Mouse (Mus musculus) heart, embryonic 12.5 days (tissue): ENCODE measurements around the gene Gltp. TPM values are rescaled to one million over a fixed set of nuclear protein-coding genes. Genes with fewer than 3 reads are reported as not detected.

Experiments used
- ATAC-seq: fragments of 200-750 bp; cut with Nextera tagmentation; 2 replicates; pipeline ENCODE4 v1.8.0; 2017; ENCODE audit warnings: moderate TSS enrichment, moderate library complexity; ENCODE audit not compliant: insufficient number of reproducible peaks, low FRiP score
- H3K27ac ChIP-seq: fragments of 300-500 bp; sonication (generic); 2 replicates; pipeline ENCODE4 v1.5.1; 2016; ENCODE audit warnings: mild to moderate bottlenecking, moderate library complexity; ENCODE audit not compliant: poor library complexity, severe bottlenecking
- H3K27me3 ChIP-seq: fragments of 300-500 bp; sonication (generic); replicated peaks from 2 replicates; pipeline ENCODE4 v1.6.1; 2016; ENCODE audit warnings: mild to moderate bottlenecking, moderate library complexity
- H3K36me3 ChIP-seq: fragments of 300-500 bp; sonication (generic); 2 replicates; pipeline ENCODE4 v1.6.1; 2016; ENCODE audit warnings: mild to moderate bottlenecking, moderate library complexity
- H3K4me1 ChIP-seq: fragments of 300-500 bp; sonication (generic); replicated peaks from 2 replicates; pipeline ENCODE4 v1.6.1; 2016; ENCODE audit warnings: mild to moderate bottlenecking
- H3K4me2 ChIP-seq: fragments of 300-500 bp; sonication (generic); 2 replicates; pipeline ENCODE4 v1.6.1; 2016; ENCODE audit warnings: mild to moderate bottlenecking, moderate library complexity
- H3K4me3 ChIP-seq: fragments of 300-500 bp; sonication (generic); 2 replicates; pipeline ENCODE4 v1.5.1; 2016; ENCODE audit warnings: mild to moderate bottlenecking
- H3K9ac ChIP-seq: fragments of 300-500 bp; sonication (generic); 2 replicates; pipeline ENCODE4 v1.6.1; 2016; ENCODE audit warnings: mild to moderate bottlenecking, moderate library complexity
- H3K9me3 ChIP-seq: fragments of 300-500 bp; sonication (generic); replicated peaks from 2 replicates; pipeline ENCODE4 v1.6.1; 2016; ENCODE audit warnings: mild to moderate bottlenecking, moderate library complexity
- WGBS: fragments of 180-500 bp; shearing (Covaris S2); methylation state at CpG from one replicate; pipeline ENCODE4 v1.1.7; 2016; 5-methylcytosine and 5-hydroxymethylcytosine counted together
- polyA plus RNA-seq: library from polyadenylated mRNA; unstranded; fragments of >200 nt; fragmentation: Nextera tagmentation; extraction: Ambion mirVana; gene quantifications from 2 replicates; pipeline ENCODE4 v1.2.1, GENCODE M21; 2016

Gltp gene
- polyA plus RNA-seq, result 55.3 and 56.5 TPM in 2 replicates

DNA sequence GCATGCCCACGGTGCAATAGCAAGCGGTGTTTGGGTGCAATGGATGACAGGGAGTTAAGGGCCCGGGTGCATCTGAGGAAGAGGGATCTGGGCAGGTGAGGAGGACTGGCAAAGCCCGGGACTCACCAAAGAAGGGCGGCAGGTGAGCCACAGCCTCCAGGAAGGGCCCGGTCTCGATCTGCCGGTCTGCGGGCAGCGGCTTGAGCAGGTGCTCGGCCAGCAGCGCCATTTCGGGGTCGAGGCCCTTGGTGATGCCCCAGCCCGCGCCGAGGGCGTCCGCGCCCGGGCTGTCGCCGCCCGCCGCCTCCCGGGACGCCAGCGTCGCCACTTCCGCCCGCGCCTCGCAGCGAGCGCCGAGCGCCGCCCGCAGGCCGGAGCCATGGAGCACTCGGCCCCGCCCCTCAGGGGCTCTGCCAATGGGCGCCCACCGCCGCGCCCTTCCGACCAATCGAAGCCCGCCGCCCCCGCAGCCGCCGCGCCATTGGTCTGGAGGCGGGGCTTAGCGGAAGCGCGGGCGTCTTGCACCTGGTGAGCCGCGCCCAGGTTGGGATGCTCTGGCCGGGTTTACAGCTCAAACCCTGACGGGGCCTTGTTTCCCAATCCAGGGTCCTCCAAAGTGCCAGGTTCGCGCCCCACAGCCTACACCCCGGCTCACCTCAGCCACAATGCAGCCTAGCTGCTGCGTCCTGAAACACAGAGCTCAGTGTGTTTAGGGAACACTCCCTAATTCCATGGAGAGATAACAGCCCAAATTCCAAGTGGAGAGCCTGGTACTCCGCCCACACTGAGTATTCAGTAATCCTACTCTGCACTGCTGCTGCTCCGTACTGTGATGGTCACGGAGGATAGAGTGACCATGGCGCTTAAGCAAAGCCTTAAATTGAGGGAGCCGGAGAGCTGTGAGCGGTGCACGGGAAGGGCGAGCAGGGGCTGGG, at the start of gene Gltp:
TSS of gene Gltp (minus strand) at position 352 of the 935 bp plus-strand sequence.
- peaks cover 25% of the 10 kb centered on the region for H3K27me3 ChIP-seq
- H3K27ac ChIP-seq, result no peak within 1 kb of the TSS
- peak within 1 kb of the TSS; percentile 78 for H3K4me3 ChIP-seq
- peaks cover 16% of the 10 kb centered on the region for H3K4me1 ChIP-seq
- no peaks in the 10 kb centered on the region for H3K9me3 ChIP-seq
- H3K36me3 ChIP-seq, result no peaks in the 10 kb centered on the region
- H3K9ac ChIP-seq, result peak within 1 kb of the TSS; percentile 89
- 3% methylated on average over 74 of the region's 75 CpGs for WGBS
- peak; percentile 96 for ATAC-seq
- H3K4me2 ChIP-seq, result peak within 1 kb of the TSS; percentile 94

DNA sequence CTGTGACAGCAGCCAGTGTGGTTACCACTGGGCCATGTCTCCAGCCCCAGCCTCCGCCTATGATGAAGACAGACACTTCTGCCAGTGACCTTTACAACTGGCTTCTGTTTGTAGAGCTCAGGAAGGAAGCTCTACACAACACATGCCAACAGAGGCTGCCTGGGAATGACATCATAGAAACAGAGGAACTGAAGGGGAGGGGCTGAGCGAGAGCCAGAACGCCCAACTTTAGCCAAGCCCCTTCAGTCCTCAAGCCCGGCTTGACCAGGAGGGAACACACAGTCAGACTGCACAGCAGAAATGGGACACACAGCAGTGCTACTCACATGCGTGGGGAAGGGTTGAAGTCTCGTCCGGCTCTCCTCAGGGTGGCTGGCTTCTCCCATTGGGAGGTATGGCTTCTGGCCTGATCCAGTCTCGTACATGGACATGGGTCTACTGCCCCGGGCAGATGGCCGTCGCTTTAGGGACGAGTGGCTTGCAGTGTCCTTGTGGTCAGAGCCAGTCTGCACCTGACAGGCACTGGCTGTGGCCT, 48.0 kb upstream of the Gltp start:
- H3K36me3 ChIP-seq, result peaks cover 86% of the 10 kb centered on the region
- no peaks in the 10 kb centered on the region for H3K27me3 ChIP-seq
- H3K27ac ChIP-seq, result peak overlapping the region; percentile 37; the same call in 1 of the 2 replicates
- peak; percentile 56; the same call in 1 of the 2 replicates for ATAC-seq
- peaks cover 34% of the 10 kb centered on the region for H3K4me1 ChIP-seq
- no peak overlapping the region for H3K4me2 ChIP-seq
- H3K9ac ChIP-seq, result no peak overlapping the region
- 73% methylated on average over 12 of the region's 12 CpGs for WGBS
- no peaks in the 10 kb centered on the region for H3K9me3 ChIP-seq
- no peak overlapping the region for H3K4me3 ChIP-seq

DNA sequence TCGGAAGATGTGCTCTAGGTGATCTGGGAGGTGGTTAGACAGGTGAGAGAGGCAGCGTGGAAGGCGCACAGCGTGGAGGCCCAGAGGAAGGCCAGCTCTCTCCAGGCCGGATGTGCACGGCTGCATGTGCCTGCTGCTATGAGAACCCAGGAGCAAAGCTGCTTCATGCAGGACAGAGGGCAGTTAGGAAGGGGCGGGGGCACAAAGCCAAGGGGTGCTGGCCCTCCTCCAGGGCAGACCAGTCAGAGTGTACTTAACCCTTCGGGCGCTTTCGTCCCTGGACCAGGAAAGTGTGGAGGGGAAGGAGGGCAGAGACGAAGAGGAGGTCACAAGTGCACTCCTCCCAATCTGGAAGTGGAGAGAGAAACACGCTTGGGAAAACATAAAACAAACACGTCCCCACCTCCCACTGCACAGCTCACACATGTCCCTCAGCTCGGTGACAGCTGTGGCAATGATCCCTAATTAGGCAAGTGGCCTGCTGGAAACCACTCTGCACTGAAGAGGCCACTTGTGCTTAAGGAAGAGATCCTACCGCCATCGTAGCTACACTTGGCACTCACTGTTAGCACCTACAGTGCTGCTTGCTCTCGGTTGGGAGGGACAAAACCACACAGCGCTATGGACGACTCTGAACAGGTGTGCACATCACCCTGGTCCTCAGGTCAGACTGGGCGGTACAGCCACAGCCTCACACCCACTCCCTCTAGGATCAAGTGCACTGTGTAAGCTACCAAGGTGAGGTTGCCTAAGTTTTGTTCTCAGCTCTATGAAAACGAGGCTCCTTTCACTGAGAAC, 46.5 kb upstream of the Gltp start:
- WGBS, result 77% methylated on average over 21 of the region's 21 CpGs
- Histone ChIP-seq H3K4me2 (no peak overlapping the region), H3K27ac (no peak overlapping the region), H3K36me3 (peaks cover 86% of the 10 kb centered on the region), H3K9me3 (no peaks in the 10 kb centered on the region), H3K4me3 (no peak overlapping the region), H3K9ac (no peak overlapping the region), H3K4me1 (peaks cover 24% of the 10 kb centered on the region), H3K27me3 (no peaks in the 10 kb centered on the region)
- ATAC-seq, result no peak

DNA sequence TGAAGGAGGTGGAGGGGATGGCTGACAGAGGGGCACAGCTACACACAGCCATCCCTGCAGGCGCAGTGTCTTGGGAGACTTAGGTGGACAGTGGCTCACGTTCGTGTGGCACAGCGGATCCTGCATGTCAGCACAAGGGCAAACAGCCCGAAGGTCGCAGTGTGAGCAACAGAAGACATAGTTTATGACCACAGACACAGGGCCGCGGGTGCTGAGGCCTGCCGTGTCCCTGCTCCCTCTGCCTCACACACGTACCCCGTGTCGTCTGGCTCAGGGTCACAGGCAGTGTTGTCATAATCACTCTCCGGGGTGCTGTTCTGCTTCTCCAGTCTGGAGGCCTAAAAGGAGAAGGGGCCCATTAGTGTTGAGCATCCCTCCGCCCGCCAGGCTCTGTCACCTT, 42.8 kb upstream of the Gltp start:
- Histone ChIP-seq H3K4me1 (peaks cover 9% of the 10 kb centered on the region), H3K4me3 (no peak overlapping the region), H3K27me3 (no peaks in the 10 kb centered on the region), H3K27ac (no peak overlapping the region), H3K4me2 (no peak overlapping the region), H3K9ac (no peak overlapping the region), H3K36me3 (peaks cover 92% of the 10 kb centered on the region), H3K9me3 (no peaks in the 10 kb centered on the region)
- ATAC-seq, result no peak
- 94% methylated on average over 15 of the region's 15 CpGs for WGBS

DNA sequence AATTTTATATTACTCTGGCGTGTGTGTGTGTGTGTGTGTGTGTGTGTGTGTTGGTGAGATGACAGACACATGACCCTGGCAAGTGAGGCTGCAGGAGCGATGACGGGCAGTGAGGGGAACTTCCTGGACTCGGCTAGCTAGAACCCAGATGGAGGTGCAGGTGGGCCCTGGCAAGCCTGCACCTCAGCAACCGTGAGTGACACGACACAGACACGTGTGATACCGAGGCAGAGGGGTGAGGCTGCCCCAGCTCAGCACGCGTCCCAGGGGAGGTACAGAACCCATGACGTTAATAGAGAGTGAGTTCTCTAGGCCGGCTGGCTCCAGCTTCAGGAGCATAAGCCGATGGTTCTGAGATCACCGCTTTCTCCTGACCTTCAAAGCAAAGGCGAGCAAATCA, 41.2 kb upstream of the Gltp start:
- H3K27me3 ChIP-seq, result no peaks in the 10 kb centered on the region
- H3K9me3 ChIP-seq, result no peaks in the 10 kb centered on the region
- ATAC-seq, result no peak
- no peak overlapping the region for H3K9ac ChIP-seq
- H3K36me3 ChIP-seq, result peaks cover 93% of the 10 kb centered on the region
- 0 out of 2 replicates have a peak, but pooled peaks cover under 1% of the 10 kb centered on the region for H3K4me1 ChIP-seq
- WGBS, result 91% methylated on average over 15 of the region's 15 CpGs
- H3K27ac ChIP-seq, result no peak overlapping the region
- H3K4me2 ChIP-seq, result no peak overlapping the region
- no peak overlapping the region for H3K4me3 ChIP-seq

DNA sequence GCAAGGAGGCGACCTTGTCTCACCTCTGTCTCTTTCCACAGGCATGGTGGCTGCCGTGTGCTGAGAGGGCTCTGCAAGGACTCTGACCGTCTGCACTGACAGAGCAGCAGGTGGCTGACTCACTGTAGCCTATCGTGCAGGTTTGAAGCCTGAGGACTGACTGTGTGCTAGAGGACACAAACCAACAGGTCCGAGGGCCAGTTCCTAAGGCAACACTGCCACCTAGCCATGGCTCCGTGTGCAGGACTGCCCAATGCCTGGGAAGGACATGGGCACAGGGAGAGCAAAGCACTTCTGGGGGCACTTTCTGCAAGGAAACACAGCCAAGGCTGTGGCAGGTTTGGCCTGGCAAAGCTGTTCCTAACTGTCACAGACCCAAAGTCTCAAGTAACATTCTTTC, 40.7 kb upstream of the Gltp start:
- no peak for ATAC-seq
- Histone ChIP-seq H3K27ac (no peak overlapping the region), H3K4me1 (no peaks in the 10 kb centered on the region), H3K27me3 (no peaks in the 10 kb centered on the region), H3K4me2 (no peak overlapping the region), H3K9me3 (no peaks in the 10 kb centered on the region), H3K36me3 (peaks cover 89% of the 10 kb centered on the region), H3K4me3 (no peak overlapping the region), H3K9ac (no peak overlapping the region)
- WGBS, result 62% methylated on average over 6 of the region's 6 CpGs

DNA sequence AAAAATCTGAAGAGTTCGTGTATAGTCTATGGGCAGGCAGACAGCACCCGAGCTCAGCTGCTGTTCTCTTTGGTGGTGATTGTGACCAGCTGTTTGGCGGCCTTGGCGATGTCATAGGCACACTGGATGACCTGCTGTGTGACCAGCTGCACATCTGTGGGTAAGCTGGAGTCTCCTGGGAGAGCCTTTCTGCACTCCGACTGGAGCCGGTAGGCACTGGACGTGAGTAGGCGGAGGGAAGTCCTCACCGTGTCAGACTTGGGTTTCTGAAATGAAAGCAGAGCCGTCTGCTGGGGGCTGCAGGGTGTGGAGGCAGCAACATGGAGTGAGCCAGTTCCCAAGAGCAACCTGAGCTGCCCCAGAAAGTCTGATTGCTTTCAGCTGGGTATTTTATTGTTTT, 39.3 kb upstream of the Gltp start:
- Histone ChIP-seq H3K4me3 (no peak overlapping the region), H3K36me3 (peaks cover 89% of the 10 kb centered on the region), H3K27ac (no peak overlapping the region), H3K4me1 (no peaks in the 10 kb centered on the region), H3K9ac (no peak overlapping the region), H3K9me3 (no peaks in the 10 kb centered on the region), H3K27me3 (no peaks in the 10 kb centered on the region), H3K4me2 (no peak overlapping the region)
- no peak for ATAC-seq
- WGBS, result 75% methylated on average over 10 of the region's 10 CpGs

DNA sequence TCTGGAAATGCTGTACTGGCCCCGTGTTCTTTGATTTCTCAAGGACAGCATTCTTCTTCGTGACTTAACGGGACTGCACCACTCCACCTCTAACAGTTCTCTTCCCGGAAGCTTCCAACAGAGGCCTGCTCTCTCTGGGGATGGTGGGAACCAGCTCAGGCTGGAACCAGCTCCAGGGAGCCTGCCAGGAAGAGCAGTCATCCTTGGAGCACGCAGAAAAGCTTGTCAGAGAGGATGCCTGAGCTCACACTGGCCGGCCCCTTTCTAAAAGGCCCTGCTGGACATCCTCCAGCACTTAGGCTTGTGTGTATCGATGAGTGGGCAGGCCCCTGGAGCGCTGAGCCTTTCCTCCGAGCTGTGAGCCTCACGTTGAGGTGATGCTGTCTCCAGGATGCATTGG, 37.4 kb upstream of the Gltp start:
- WGBS, result 83% methylated on average over 10 of the region's 10 CpGs
- Histone ChIP-seq H3K27ac (no peak overlapping the region), H3K9me3 (peaks cover 8% of the 10 kb centered on the region), H3K4me1 (no peaks in the 10 kb centered on the region), H3K9ac (no peak overlapping the region), H3K36me3 (peaks cover 81% of the 10 kb centered on the region), H3K4me2 (no peak overlapping the region), H3K4me3 (no peak overlapping the region), H3K27me3 (no peaks in the 10 kb centered on the region)
- no peak for ATAC-seq

DNA sequence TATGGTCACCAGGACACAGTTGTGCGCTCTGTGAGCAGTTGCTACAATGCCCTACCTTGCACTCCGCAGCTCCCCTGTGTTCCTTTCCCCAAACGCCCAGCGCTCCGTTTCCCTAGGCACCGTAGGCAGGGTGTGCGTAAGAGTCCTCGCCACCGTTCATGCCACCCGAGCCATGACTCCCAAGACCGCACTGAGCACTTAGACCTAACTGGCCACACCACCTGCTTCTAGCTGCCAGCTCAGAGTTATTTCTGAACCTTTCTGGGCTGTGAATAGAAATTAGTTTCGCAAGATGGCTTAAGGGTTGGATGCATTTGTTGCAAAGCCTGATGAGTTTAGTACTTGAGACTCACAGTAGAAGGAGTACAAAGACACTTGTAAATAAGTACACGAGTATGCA, 32.1 kb upstream of the Gltp start:
- Histone ChIP-seq H3K27me3 (no peaks in the 10 kb centered on the region), H3K27ac (no peak overlapping the region), H3K9ac (no peak overlapping the region), H3K4me3 (no peak overlapping the region), H3K36me3 (peaks cover 82% of the 10 kb centered on the region), H3K4me2 (no peak overlapping the region), H3K4me1 (no peaks in the 10 kb centered on the region), H3K9me3 (peaks cover 8% of the 10 kb centered on the region)
- ATAC-seq, result no peak
- 93% methylated on average over 13 of the region's 13 CpGs for WGBS

DNA sequence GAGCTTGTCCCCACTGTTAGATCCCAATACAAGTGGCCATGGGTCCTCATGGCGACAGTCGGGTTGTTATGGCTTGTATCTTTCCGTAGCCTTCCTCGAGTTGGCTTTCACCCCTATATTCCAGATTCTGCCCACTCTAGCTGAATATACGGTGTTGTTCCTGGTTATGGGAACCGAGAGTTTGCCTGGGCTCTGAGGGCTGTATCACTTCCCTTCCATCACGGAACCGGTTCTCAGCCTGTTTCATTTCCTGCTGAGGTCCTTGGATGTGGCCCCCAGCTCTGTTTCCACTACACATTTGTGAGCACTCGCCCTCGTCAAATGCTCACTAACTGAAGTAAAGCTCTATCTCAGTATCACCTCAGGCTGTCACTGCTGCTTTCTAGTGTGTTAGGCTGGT, 31.2 kb upstream of the Gltp start:
- Histone ChIP-seq H3K4me1 (no peaks in the 10 kb centered on the region), H3K27ac (no peak overlapping the region), H3K4me3 (no peak overlapping the region), H3K9me3 (peaks cover 8% of the 10 kb centered on the region), H3K9ac (no peak overlapping the region), H3K36me3 (peaks cover 82% of the 10 kb centered on the region), H3K4me2 (no peak overlapping the region), H3K27me3 (no peaks in the 10 kb centered on the region)
- 81% methylated on average over 10 of the region's 10 CpGs for WGBS
- ATAC-seq, result no peak

DNA sequence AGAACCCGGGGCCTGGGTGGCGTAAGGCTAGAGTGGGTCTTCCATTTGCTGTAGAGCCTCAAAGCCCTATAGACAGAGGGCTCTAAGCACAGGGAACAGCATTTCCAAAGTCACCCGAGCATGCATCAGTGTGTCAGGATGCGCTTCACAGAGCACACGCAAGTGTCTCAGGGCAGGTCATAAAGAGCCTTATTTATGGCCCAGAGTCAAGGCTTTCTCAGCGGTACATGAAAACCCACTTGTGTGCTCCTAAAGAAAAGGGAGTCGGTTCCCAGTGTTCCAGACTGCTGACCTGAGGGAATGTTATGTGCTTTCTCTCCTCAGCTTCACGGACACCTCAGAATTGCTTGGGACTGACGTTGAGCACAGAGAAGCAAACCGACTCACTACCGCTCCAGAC, 30.0 kb upstream of the Gltp start:
- 89% methylated on average over 11 of the region's 11 CpGs for WGBS
- no peak for ATAC-seq
- H3K4me1 ChIP-seq, result no peaks in the 10 kb centered on the region
- H3K9me3 ChIP-seq, result peaks cover 8% of the 10 kb centered on the region
- H3K27me3 ChIP-seq, result no peaks in the 10 kb centered on the region
- no peak overlapping the region for H3K9ac ChIP-seq
- H3K4me2 ChIP-seq, result no peak overlapping the region
- H3K4me3 ChIP-seq, result no peak overlapping the region
- peaks cover 86% of the 10 kb centered on the region for H3K36me3 ChIP-seq
- H3K27ac ChIP-seq, result no peak overlapping the region
